Mouse (Mus musculus): Measurements from ENCODE around the gene P4ha2.

- TF ChIP-seq GATA1 (IDR thresholded peaks at IDR 0.05; ENCODE audit: borderline replicate concordance, low read length) (no peak), CTCF (IDR thresholded peaks at IDR 0.05; ENCODE audit: low read depth, low read length) (no peak)
These were observed 56.6 kb downstream of the P4ha2 start for GRCm38 (mm10) chr11:54156504-54156903.
